Comparison of ENCODE assay signal across 22 mouse cellular contexts in the genomic region with DNA sequence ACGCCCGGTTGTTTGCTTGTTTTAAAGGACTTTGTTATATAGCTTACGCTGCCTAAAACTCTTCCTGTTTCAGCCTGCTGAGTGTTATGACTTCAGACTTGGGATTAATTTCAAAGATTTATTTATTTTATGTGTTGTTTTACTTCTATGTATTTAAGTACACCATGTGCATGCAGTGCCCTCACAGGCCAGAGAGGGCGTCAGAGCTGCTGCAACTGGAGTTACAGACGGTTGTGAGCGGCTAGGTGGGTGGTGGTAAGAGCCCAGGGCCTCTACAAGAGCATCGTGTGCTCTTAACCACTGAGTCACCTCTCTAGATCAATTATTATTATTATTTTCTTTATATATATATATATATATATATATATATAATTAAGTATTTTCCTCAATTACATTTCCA. TPM values are rescaled to one million over a fixed set of nuclear protein-coding genes. Genes with fewer than 3 reads are reported as not detected.
DNase-seq lines count a peak whose midpoint lies in the region; ATAC-seq and TF ChIP-seq lines count a peak whose summit lies in the region.
"Had no signal": no experiment of that assay in that cellular context is flagged by ENCODE, and none has a peak within 500 bp of the region (broad histone marks: within the 10 kb centered on the region; RNA-seq: fewer than 3 reads in every experiment).

No protein-coding gene starts in this region.

- no peak overlapping the region for H3K27ac ChIP-seq in kidney, adult 2 months (ENCODE audit: insufficient read depth, low read depth, low read length)
- H3K27ac ChIP-seq in kidney, embryonic 14.5 days (ENCODE audit: low read depth, low read length) = no peak overlapping the region
- H3K27ac ChIP-seq in lung, postnatal 0 days (ENCODE audit: low read length) = no peak overlapping the region
- H3K27ac ChIP-seq in ES-Bruce4 (ENCODE audit: insufficient read depth, low read length) = no peak overlapping the region
- H3K27ac ChIP-seq: embryonic facial prominence, embryonic 12.5 days; forebrain, embryonic 12.5 days; gastrocnemius, adult 2 months; hindbrain, embryonic 15.5 days; left cerebral cortex, adult 2 months; macrophage; stomach, embryonic 15.5 days had no signal

- 87% methylated on average over 7 of the region's 7 CpGs for WGBS in kidney, adult 2 months
- 94% methylated on average over 7 of the region's 7 CpGs for WGBS in kidney, embryonic 14.5 days
- WGBS in lung, postnatal 0 days = 86% methylated on average over 7 of the region's 7 CpGs

- TF ChIP-seq POLR2A in kidney, adult 2 months (IDR thresholded peaks at IDR 0.05; ENCODE audit: low read depth, low read length) = no peak
- TF ChIP-seq POLR2A in ES-Bruce4 (IDR thresholded peaks at IDR 0.05; ENCODE audit: insufficient read depth, low read length) = no peak
- TF ChIP-seq POLR2A in brain, embryonic 14.5 days (IDR thresholded peaks at IDR 0.05; ENCODE audit: borderline replicate concordance, extremely low read depth, insufficient read depth, insufficient read length, poor library complexity, severe bottlenecking) = no peak

- no peak for ATAC-seq in kidney, embryonic 14.5 days (ENCODE audit: low FRiP score, low TSS enrichment)
- no peak for ATAC-seq in lung, postnatal 0 days

- no peaks in the 10 kb centered on the region for H3K27me3 ChIP-seq in kidney, adult 2 months (replicated peaks; ENCODE audit: control insufficient read depth, insufficient read depth, low read length)
- no peaks in the 10 kb centered on the region for H3K27me3 ChIP-seq in kidney, embryonic 14.5 days (ENCODE audit: control insufficient read depth, insufficient read depth, low read length)
- no peaks in the 10 kb centered on the region for H3K27me3 ChIP-seq in lung, postnatal 0 days (replicated peaks; ENCODE audit: insufficient read depth, low read length)
- no peaks in the 10 kb centered on the region for H3K27me3 ChIP-seq in ES-Bruce4 (ENCODE audit: control insufficient read depth, insufficient read depth, low read length, poor library complexity, severe bottlenecking)
- H3K27me3 ChIP-seq: embryonic facial prominence, embryonic 12.5 days; forebrain, embryonic 12.5 days; hindbrain, embryonic 15.5 days; stomach, embryonic 15.5 days had no signal

- DNase-seq in kidney, adult 2 months = no peak
- no peak for DNase-seq in lung, postnatal 0 days (ENCODE audit: low spot score)
- no peak for DNase-seq in lung, postnatal 36 days
- no peak for DNase-seq in brain, embryonic 14.5 days (ENCODE audit: low read depth)
- DNase-seq in right cerebral cortex, postnatal 25 days = no peak
- no peak for DNase-seq in spleen, postnatal 14 days (ENCODE audit: low spot score in 2 of 2)
- DNase-seq: adrenal gland, postnatal 25 days; cerebellum, postnatal 25 days; gastrocnemius, adult 2 months; kidney, postnatal 4 days; lung, embryonic 14.5 days; right cerebral cortex, postnatal 4 days had no signal

- no peak overlapping the region for H3K4me2 ChIP-seq in kidney, embryonic 14.5 days (replicated peaks; ENCODE audit: low read depth, low read length)
- no peak overlapping the region for H3K4me2 ChIP-seq in lung, postnatal 0 days (replicated peaks; ENCODE audit: low read depth, low read length)
- H3K4me2 ChIP-seq: embryonic facial prominence, embryonic 12.5 days; forebrain, embryonic 12.5 days; heart, embryonic 11.5 days; hindbrain, embryonic 15.5 days; lung, embryonic 14.5 days; midbrain, embryonic 11.5 days; stomach, embryonic 15.5 days had no signal

- TF ChIP-seq CTCF in kidney, adult 2 months (conservative IDR thresholded peaks at IDR 0.05; ENCODE audit: insufficient read depth, insufficient read length, low read depth, low read length) = peak; percentile 24; the same call in 1 of the 2 replicates
- TF ChIP-seq CTCF in lung, postnatal 0 days (IDR thresholded peaks at IDR 0.05) = peak; percentile 21
- peak; percentile 28 for TF ChIP-seq CTCF in ES-Bruce4 (IDR thresholded peaks at IDR 0.05; ENCODE audit: low read depth, low read length)
- peak; percentile 18; the same call in 1 of the 2 replicates for TF ChIP-seq CTCF in brain, embryonic 14.5 days (IDR thresholded peaks at IDR 0.05; ENCODE audit: borderline replicate concordance, extremely low read depth, insufficient read depth, insufficient read length)

- no peaks in the 10 kb centered on the region for H3K9me3 ChIP-seq in kidney, embryonic 14.5 days (ENCODE audit: control insufficient read depth, low read length)
- no peaks in the 10 kb centered on the region for H3K9me3 ChIP-seq in lung, postnatal 0 days (ENCODE audit: low read length)
- H3K9me3 ChIP-seq in ES-Bruce4 (replicated peaks; ENCODE audit: control insufficient read depth, insufficient read depth, low read length, poor library complexity, severe bottlenecking) = no peaks in the 10 kb centered on the region
- H3K9me3 ChIP-seq: embryonic facial prominence, embryonic 12.5 days; forebrain, embryonic 12.5 days; hindbrain, embryonic 15.5 days; stomach, embryonic 15.5 days had no signal

- no peak overlapping the region for H3K9ac ChIP-seq in kidney, embryonic 14.5 days (ENCODE audit: low read depth, low read length)
- no peak overlapping the region for H3K9ac ChIP-seq in lung, postnatal 0 days (replicated peaks; ENCODE audit: low read depth)
- no peak overlapping the region for H3K9ac ChIP-seq in ES-Bruce4 (ENCODE audit: low read depth, poor library complexity, severe bottlenecking)
- H3K9ac ChIP-seq: embryonic facial prominence, embryonic 12.5 days; forebrain, embryonic 12.5 days; hindbrain, embryonic 15.5 days; lung, embryonic 14.5 days; stomach, embryonic 15.5 days had no signal

- H3K4me3 ChIP-seq in kidney, adult 2 months (ENCODE audit: insufficient read depth, low read depth, low read length) = no peak overlapping the region
- H3K4me3 ChIP-seq in kidney, embryonic 14.5 days (ENCODE audit: low read length) = no peak overlapping the region
- no peak overlapping the region for H3K4me3 ChIP-seq in lung, postnatal 0 days (ENCODE audit: low read depth, low read length)
- H3K4me3 ChIP-seq in ES-Bruce4 (ENCODE audit: low read depth, low read length) = no peak overlapping the region
- H3K4me3 ChIP-seq: embryonic facial prominence, embryonic 12.5 days; forebrain, embryonic 12.5 days; gastrocnemius, adult 2 months; hindbrain, embryonic 15.5 days; left cerebral cortex, adult 2 months; stomach, embryonic 15.5 days had no signal

- TF ChIP-seq EP300 in lung, postnatal 0 days (IDR thresholded peaks at IDR 0.05) = no peak
- no peak for TF ChIP-seq EP300 in ES-Bruce4 (IDR thresholded peaks at IDR 0.05; ENCODE audit: insufficient read depth, low read depth, low read length)

- H3K4me1 ChIP-seq in kidney, adult 2 months (ENCODE audit: control insufficient read depth, insufficient read depth, low read length) = no peaks in the 10 kb centered on the region
- H3K4me1 ChIP-seq in kidney, embryonic 14.5 days (ENCODE audit: control insufficient read depth, insufficient read depth, low read length) = no peaks in the 10 kb centered on the region
- no peaks in the 10 kb centered on the region for H3K4me1 ChIP-seq in lung, postnatal 0 days (ENCODE audit: insufficient read depth, low read depth, low read length)
- H3K4me1 ChIP-seq in ES-Bruce4 (ENCODE audit: control insufficient read depth, insufficient read depth, low read length) = no peaks in the 10 kb centered on the region
- H3K4me1 ChIP-seq: embryonic facial prominence, embryonic 12.5 days; forebrain, embryonic 12.5 days; hindbrain, embryonic 15.5 days; stomach, embryonic 15.5 days had no signal

- H3K36me3 ChIP-seq in kidney, adult 2 months (ENCODE audit: control insufficient read depth, insufficient read depth, low read length) = peaks cover 8% of the 10 kb centered on the region
- H3K36me3 ChIP-seq in kidney, embryonic 14.5 days (ENCODE audit: control insufficient read depth, insufficient read depth, low read length) = peaks cover 48% of the 10 kb centered on the region
- H3K36me3 ChIP-seq in lung, postnatal 0 days (ENCODE audit: insufficient read depth, low read length) = peaks cover 20% of the 10 kb centered on the region
- H3K36me3 ChIP-seq in ES-Bruce4 (ENCODE audit: control insufficient read depth, insufficient read depth, low read length, poor library complexity, severe bottlenecking) = peaks cover 6% of the 10 kb centered on the region

RNA-seq across cellular contexts. Expression of a gene that starts 13.5 kb away (rescaled TPM):
- polyA plus RNA-seq in kidney, adult 2 months (2012; rRNA removed) = 45.7 and 50.9 TPM in 2 replicates
- polyA plus RNA-seq in kidney, embryonic 14.5 days (2014; fragmentation: Nextera tagmentation; extraction: Ambion mirVana) = 62.5 and 68.2 TPM in 2 replicates
- 28.3 and 29.0 TPM in 2 replicates for polyA plus RNA-seq in lung, postnatal 0 days (2015; fragmentation: Nextera tagmentation; extraction: Ambion mirVana)
- polyA plus RNA-seq in ES-Bruce4 (2011; ENCODE audit: insufficient read depth, insufficient read length, low read depth, missing spikeins) = 140 and 143 TPM in 2 replicates
- polyA plus RNA-seq in brain, embryonic 14.5 days (2012; rRNA removed) = 65.9 and 84.1 TPM in 2 replicates

RNA-seq across cellular contexts. Expression of a gene that starts 18.1 kb away (rescaled TPM):
- 383 and 404 TPM in 2 replicates for polyA plus RNA-seq in kidney, adult 2 months (2012; rRNA removed)
- polyA plus RNA-seq in kidney, embryonic 14.5 days (2014; fragmentation: Nextera tagmentation; extraction: Ambion mirVana) = 73.4 and 81.1 TPM in 2 replicates
- polyA plus RNA-seq in lung, postnatal 0 days (2015; fragmentation: Nextera tagmentation; extraction: Ambion mirVana) = 68.9 and 75.9 TPM in 2 replicates
- polyA plus RNA-seq in ES-Bruce4 (2011; ENCODE audit: insufficient read depth, insufficient read length, low read depth, missing spikeins) = 88.7 and 105 TPM in 2 replicates
- 45.4 and 59.9 TPM in 2 replicates for polyA plus RNA-seq in brain, embryonic 14.5 days (2012; rRNA removed)

RNA-seq across cellular contexts. Expression of a gene that starts 20.4 kb away (rescaled TPM):
- 0.04 and 0.06 TPM in 2 replicates for polyA plus RNA-seq in kidney, adult 2 months (2012; rRNA removed)
- polyA plus RNA-seq in kidney, embryonic 14.5 days (2014; fragmentation: Nextera tagmentation; extraction: Ambion mirVana) = 0.17 and 0.35 TPM in 2 replicates
- 0.04 and 0.08 TPM in 2 replicates for polyA plus RNA-seq in lung, postnatal 0 days (2015; fragmentation: Nextera tagmentation; extraction: Ambion mirVana)
- polyA plus RNA-seq in ES-Bruce4 (2011; ENCODE audit: insufficient read depth, insufficient read length, low read depth, missing spikeins) = 1.8 and 1.9 TPM in 2 replicates
- 0.11 and 0.22 TPM in 2 replicates for polyA plus RNA-seq in brain, embryonic 14.5 days (2012; rRNA removed)
- polyA plus RNA-seq: macrophage; midbrain, embryonic 11.5 days had no signal

RNA-seq across cellular contexts. Expression of a gene that starts 46.9 kb away (rescaled TPM):
- 0.03 TPM in 1 of 2 replicates, not detected in the other for polyA plus RNA-seq in kidney, adult 2 months (2012; rRNA removed)
- 0.44 and 0.81 TPM in 2 replicates for polyA plus RNA-seq in kidney, embryonic 14.5 days (2014; fragmentation: Nextera tagmentation; extraction: Ambion mirVana)
- polyA plus RNA-seq in lung, postnatal 0 days (2015; fragmentation: Nextera tagmentation; extraction: Ambion mirVana) = 0.20 TPM in 2 replicates
- polyA plus RNA-seq in ES-Bruce4 (2011; ENCODE audit: insufficient read depth, insufficient read length, low read depth, missing spikeins) = 0.12 and 0.32 TPM in 2 replicates
- polyA plus RNA-seq in brain, embryonic 14.5 days (2012; rRNA removed) = 16.0 and 19.6 TPM in 2 replicates
- polyA plus RNA-seq: macrophage had no signal
